Mouse (Mus musculus) midbrain, postnatal 0 days (tissue): ENCODE results near the gene Xrcc3. TPM values are rescaled to one million over a fixed set of nuclear protein-coding genes. Genes with fewer than 3 reads are reported as not detected.
A peak's percentile ranks its signal among the peaks of the same experiment; 100 is the strongest.

Source experiments
- ATAC-seq: fragments of 200-750 bp; cut with Nextera tagmentation; 2 replicates; pipeline ENCODE4 v1.8.0; 2017; ENCODE audit warnings: moderate number of reproducible peaks, mild to moderate bottlenecking, moderate TSS enrichment, moderate library complexity; ENCODE audit not compliant: low FRiP score
- DNase-seq: peaks from one replicate; pipeline ENCODE4 v3.0.0-alpha.2; 2015; ENCODE audit warnings: low spot score
- H3K27ac ChIP-seq: fragments of 300-500 bp; sonication (generic); 2 replicates; pipeline ENCODE4 v1.5.1; 2014; ENCODE audit warnings: low read depth, mild to moderate bottlenecking, low read length, mixed read lengths
- H3K27me3 ChIP-seq: fragments of 300-500 bp; sonication (generic); 2 replicates; pipeline ENCODE4 v1.6.1; 2014; ENCODE audit warnings: low read length, control low read depth, mixed read lengths; ENCODE audit not compliant: insufficient read depth
- H3K36me3 ChIP-seq: fragments of 300-500 bp; sonication (generic); 2 replicates; pipeline ENCODE4 v1.6.1; 2014; ENCODE audit warnings: low read length, control low read depth, mixed read lengths; ENCODE audit not compliant: insufficient read depth
- H3K4me1 ChIP-seq: fragments of 300-500 bp; sonication (generic); 2 replicates; pipeline ENCODE4 v1.6.1; 2014; ENCODE audit warnings: mild to moderate bottlenecking, control low read depth, antibody characterized with exemption, low read length, mixed read lengths; ENCODE audit not compliant: insufficient read depth
- H3K4me2 ChIP-seq: fragments of 300-500 bp; sonication (generic); 2 replicates; pipeline ENCODE4 v1.6.1; 2014; ENCODE audit warnings: low read depth, mild to moderate bottlenecking, low read length, mixed read lengths; ENCODE audit not compliant: poor library complexity, severe bottlenecking
- H3K4me3 ChIP-seq: fragments of 300-500 bp; sonication (generic); 2 replicates; pipeline ENCODE4 v1.5.1; 2014; ENCODE audit warnings: low read depth, mild to moderate bottlenecking, low read length, moderate library complexity
- H3K9ac ChIP-seq: fragments of 300-500 bp; sonication (generic); replicated peaks from 2 replicates; pipeline ENCODE4 v1.6.1; 2014; ENCODE audit warnings: mild to moderate bottlenecking, low read length, moderate library complexity, mixed read lengths; ENCODE audit not compliant: poor library complexity, severe bottlenecking
- H3K9me3 ChIP-seq: fragments of 300-500 bp; sonication (generic); 2 replicates; pipeline ENCODE4 v1.6.1; 2016; ENCODE audit warnings: low read length, control low read depth
- CTCF ChIP-seq: IDR thresholded peaks from 2 replicates; pipeline ENCODE4 v1.5.1; 2016; ENCODE audit warnings: antibody characterized with exemption, mild to moderate bottlenecking
- WGBS: fragments of 180-500 bp; shearing (Covaris S2); extraction: QIAGEN DNeasy Blood & Tissue Kit; methylation state at CpG from one replicate; pipeline ENCODE4 v1.1.7; 2014; 5-methylcytosine and 5-hydroxymethylcytosine counted together
- polyA plus RNA-seq: library from polyadenylated mRNA; unstranded; fragments of >200 nt; fragmentation: Nextera tagmentation; extraction: Ambion mirVana; gene quantifications from 2 replicates; pipeline ENCODE4 v1.2.1, GENCODE M21; 2015
- total RNA-seq: library from RNA; depleted of rRNA; stranded (reverse); fragments of >200 nt; gene quantifications from 2 replicates; pipeline ENCODE4 v1.2.3, GENCODE M21; 2014

Xrcc3 gene
- total and polyA plus RNA-seq, 2 experiments from 2014 or later = 1.7 to 4.1 TPM

DNA sequence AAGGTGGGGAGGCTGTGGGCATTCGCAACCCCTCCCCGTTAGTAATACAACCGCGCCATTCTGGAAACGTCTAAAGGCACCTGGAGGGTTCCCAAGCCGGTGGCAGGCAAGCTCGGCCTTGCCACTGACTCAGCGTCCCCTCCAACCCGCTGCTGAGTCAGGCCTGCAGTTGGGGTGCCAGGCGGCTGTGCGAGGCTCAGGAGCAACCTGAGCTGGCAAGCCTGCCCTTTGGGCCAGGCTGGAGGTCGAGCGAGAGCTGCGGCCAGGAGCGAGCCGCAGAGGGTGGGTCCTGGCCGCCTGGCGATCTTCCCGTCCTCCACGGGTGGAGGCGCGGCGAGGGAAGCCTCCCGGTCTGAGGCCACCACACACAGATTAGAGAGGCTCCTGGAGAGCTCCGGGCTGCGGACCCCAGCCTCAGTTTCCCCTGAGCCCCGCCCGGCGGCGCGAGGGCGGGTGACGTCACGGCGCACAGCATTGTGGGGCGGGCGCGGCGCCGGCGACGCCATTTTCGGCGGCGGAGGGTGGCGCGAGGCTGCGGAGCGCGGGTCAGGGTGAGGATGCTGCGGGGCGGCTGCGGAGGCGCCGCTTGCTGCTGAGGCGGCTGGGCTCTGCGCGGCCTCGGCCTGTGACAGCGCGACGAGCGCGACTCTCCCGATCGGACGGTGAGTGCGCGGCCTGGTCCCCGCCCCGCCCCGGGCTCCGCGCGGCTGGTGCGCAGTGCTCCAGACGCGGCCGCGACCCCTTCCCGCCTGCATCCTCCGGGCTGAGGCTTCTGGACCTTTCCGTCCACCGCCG is 55.1 kb downstream of the Xrcc3 start, which contains the start of gene Klc1:
TSS of gene Klc1 (plus strand) at position 469 of the 795 bp plus-strand sequence.
- Histone ChIP-seq H3K4me1 (peaks cover 14% of the 10 kb centered on the region; the same call in 1 of the 2 replicates), H3K36me3 (no peaks in the 10 kb centered on the region; the same call in 1 of the 2 replicates), H3K4me3 (peak within 1 kb of the TSS; percentile 91), H3K27ac (peak within 1 kb of the TSS; percentile 99), H3K9me3 (no peaks in the 10 kb centered on the region), H3K4me2 (peak within 1 kb of the TSS; percentile 97), H3K9ac (peak within 1 kb of the TSS; percentile 99), H3K27me3 (no peaks in the 10 kb centered on the region)
- DNase-seq (peak; percentile 78), ATAC-seq (peak; percentile 85)
- TF ChIP-seq CTCF = no peak
- WGBS = under 1% methylated on average over 66 of the region's 85 CpGs

DNA sequence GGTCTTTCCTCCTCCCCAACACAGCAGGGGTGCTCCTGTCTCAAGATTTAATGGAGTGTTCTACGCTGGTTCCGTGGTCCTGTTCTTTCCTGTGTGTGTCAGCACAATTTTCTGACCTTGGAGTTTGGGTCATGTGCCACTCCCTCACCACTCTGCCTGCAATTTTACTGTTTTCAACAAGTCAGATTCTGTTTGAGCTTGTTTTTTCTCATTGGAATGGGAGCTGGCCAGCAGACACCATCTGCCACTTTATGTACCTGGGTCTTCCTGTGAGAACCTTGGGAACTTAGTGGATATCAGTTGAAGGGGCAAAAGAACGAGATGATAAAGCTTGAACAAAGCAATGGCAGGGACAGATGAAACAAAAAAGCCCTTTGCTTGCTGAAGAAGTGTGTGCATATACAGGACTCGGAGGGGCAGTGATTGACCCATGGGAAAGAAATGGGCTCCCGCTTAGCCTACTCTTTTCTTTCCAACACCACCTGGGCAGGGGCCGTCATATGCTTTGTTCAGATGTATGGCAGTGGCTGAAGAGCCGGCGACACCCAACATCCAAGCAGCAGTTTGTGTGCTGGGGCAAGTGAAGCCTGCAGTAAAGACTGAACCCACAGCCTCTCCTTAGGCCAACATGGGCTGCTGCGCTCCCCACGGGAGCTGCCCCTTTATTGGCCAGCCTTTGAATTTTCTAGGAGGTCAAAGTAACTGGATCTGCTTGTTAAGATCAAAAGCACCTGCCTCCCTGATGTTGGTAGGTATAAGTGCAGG is 55.9 kb downstream of the Xrcc3 start:
- TF ChIP-seq CTCF = no peak
- Histone ChIP-seq H3K4me3 (peak overlapping the region; percentile 91), H3K36me3 (no peaks in the 10 kb centered on the region; the same call in 1 of the 2 replicates), H3K4me1 (peaks cover 14% of the 10 kb centered on the region; the same call in 1 of the 2 replicates), H3K27ac (peak overlapping the region; percentile 99), H3K9me3 (no peaks in the 10 kb centered on the region), H3K4me2 (peak overlapping the region; percentile 97), H3K27me3 (no peaks in the 10 kb centered on the region), H3K9ac (peak overlapping the region; percentile 99; the same call in 1 of the 2 replicates)
- no peak for DNase-seq
- 0 out of 2 replicates have a peak, but pooled peaks have one; percentile 4 for ATAC-seq
- WGBS = 47% methylated on average over 10 of the region's 10 CpGs

DNA sequence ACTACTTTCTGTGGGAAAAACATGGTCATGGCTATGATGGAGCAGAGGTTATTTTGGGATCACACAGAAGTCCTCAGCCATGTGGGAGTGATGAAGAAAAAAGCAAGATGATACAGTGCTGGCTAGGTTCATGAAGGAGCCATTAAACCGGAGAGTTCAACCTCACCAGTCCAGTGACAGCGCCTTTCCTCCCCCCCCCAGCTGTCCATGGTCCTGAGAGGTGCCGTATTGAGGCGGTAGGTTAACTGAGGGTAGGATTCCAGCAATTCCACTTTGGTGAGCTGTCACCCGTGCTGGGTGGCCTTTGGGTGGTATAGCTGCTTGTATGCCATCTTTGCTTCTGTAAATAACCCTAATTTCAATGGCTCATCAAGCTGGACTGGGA is 57.0 kb downstream of the Xrcc3 start:
- no peak for TF ChIP-seq CTCF
- 48% methylated on average over 5 of the region's 5 CpGs for WGBS
- H3K9me3 ChIP-seq = no peaks in the 10 kb centered on the region
- no peak overlapping the region for H3K4me3 ChIP-seq
- no peak for DNase-seq
- no peak overlapping the region for H3K4me2 ChIP-seq
- no peaks in the 10 kb centered on the region for H3K27me3 ChIP-seq
- no peak for ATAC-seq
- no peak overlapping the region for H3K9ac ChIP-seq
- no peak overlapping the region for H3K27ac ChIP-seq
- H3K36me3 ChIP-seq = no peaks in the 10 kb centered on the region
- H3K4me1 ChIP-seq = peaks cover 11% of the 10 kb centered on the region; the same call in 1 of the 2 replicates

DNA sequence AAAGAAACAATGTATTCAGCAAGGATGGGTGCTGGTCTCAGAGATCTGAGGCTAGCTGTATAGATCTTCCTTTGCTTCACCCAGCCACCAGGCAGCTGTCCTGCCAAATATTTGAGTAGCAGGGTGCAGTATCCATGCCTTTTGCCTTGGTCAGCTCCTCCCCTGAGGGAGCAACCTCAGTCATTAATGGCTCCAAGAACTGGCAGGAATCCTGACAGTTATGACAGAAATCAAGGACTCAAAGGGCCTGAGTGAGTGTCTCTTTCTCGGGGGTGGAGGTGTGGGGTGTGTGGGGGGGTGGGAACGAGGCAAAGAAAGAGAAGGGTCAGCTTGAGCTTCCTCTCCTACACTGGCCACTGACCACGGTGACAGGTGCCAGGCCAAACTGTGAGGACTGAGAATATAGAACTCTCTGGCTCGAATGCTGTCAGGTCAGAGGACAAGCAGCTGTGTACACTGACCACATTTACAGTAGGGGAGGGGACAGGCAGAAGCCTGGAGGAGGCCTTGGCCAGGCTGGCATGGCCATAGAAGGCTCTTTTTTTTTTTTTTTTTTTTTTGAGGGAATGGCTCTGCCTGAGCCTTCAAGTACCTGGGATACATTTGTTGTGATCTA is 57.5 kb downstream of the Xrcc3 start:
- WGBS = 58% methylated on average over 4 of the region's 4 CpGs
- ATAC-seq = no peak

DNA sequence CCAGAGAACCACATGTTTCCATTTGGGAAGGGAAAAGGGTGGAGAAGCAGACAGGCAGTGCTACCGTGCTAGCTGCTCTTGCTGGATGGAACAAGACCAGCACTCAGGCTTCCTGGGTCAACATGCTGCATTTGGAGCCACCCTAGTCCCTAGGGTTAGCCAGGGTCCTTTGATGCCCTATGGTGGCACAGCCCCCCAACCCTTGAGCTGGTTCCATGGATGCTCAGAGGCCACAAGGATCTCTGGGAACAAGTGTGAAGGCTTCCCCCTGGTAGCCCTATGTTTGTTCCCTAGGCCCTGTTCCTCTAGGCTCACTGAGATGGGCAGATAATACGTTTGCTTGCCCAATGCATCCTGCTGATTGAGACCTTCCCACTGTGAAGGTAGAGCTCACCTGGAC is 58.4 kb downstream of the Xrcc3 start:
- TF ChIP-seq CTCF = no peak
- no peak overlapping the region for H3K4me3 ChIP-seq
- WGBS = 58% methylated on average over 2 of the region's 2 CpGs
- H3K4me1 ChIP-seq = 0 out of 2 replicates have a peak, but pooled peaks cover 6% of the 10 kb centered on the region
- H3K9ac ChIP-seq = no peak overlapping the region
- H3K27me3 ChIP-seq = no peaks in the 10 kb centered on the region
- DNase-seq (no peak), ATAC-seq (no peak)
- no peaks in the 10 kb centered on the region for H3K36me3 ChIP-seq
- no peak overlapping the region for H3K27ac ChIP-seq
- H3K4me2 ChIP-seq = no peak overlapping the region
- no peaks in the 10 kb centered on the region for H3K9me3 ChIP-seq

More for the DNA sequence above, 57.5 kb downstream of the Xrcc3 start:
- H3K36me3 ChIP-seq = no peaks in the 10 kb centered on the region
- peaks cover 11% of the 10 kb centered on the region; the same call in 1 of the 2 replicates for H3K4me1 ChIP-seq
- no peak overlapping the region for H3K4me3 ChIP-seq
- no peak overlapping the region for H3K9ac ChIP-seq
- TF ChIP-seq CTCF = no peak
- no peak overlapping the region for H3K27ac ChIP-seq
- no peak overlapping the region for H3K4me2 ChIP-seq
- no peak for DNase-seq
- no peaks in the 10 kb centered on the region for H3K27me3 ChIP-seq
- no peaks in the 10 kb centered on the region for H3K9me3 ChIP-seq
